Mouse (Mus musculus) splenic B cell, adult 2 months (primary cell): ENCODE data around the gene Olfr73.
"Not testable (repeated sequence)": the region's sequence is repeated elsewhere in the genome, so short reads cannot be mapped to it uniquely, and the experiment has no call there.

ENCODE experiments used
- DNase-seq: peaks from one replicate; pipeline ENCODE4 v3.0.0-alpha.2; 2011; ENCODE audit warnings: low read depth, low spot score
- H3K27me3 ChIP-seq: 2 replicates; pipeline ENCODE4 v1.6.1; 2012; ENCODE audit warnings: mild to moderate bottlenecking, low read length, moderate library complexity, mixed read lengths; ENCODE audit not compliant: control insufficient read depth, poor library complexity, insufficient read depth, severe bottlenecking
- H3K36me3 ChIP-seq: 2 replicates; pipeline ENCODE4 v1.6.1; 2012; ENCODE audit warnings: mild to moderate bottlenecking, low read length, moderate library complexity, mixed read lengths; ENCODE audit not compliant: control insufficient read depth, poor library complexity, insufficient read depth, severe bottlenecking

Olfr73 gene

DNA sequence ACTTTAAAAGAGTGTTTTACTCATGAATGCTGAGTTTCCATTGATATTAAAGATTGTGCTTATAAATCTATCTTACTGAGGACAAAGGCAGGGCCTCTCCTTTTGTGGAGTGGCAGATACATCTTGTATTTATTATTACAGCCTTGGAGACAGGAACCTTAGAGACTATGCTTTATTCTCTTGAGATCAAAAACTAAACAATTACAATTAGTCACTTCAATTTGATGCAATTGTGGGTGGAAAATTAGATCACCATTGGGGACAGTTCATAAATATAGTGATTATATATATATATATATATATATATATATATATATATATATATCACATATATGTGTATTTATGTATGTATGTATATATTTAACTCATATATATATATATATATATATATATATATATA, at the start of gene Olfr73:
Gene Olfr73 (minus strand): TSS at position 101 of the 400 bp plus-strand sequence.
- no peak for DNase-seq
- no peaks in the 10 kb centered on the region for H3K27me3 ChIP-seq

DNA sequence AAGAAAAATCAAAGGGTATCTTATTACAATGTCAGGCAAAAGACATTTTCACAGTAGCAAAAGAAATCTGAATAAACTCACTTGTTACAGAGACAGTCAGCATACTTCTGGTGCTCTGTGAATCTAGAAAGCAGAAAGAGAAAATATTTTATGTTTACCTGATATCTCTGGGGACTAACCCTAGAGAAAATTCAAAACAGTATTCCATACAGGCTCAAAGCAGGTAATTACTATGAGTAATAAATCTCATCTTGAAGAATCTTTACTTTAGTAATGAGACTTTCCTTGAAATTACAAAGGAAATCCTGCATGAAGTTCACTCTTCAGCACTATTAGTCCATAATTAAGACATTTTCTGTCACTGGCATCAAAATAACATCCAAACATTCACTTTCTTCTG, 34.2 kb upstream of the Olfr73 start, which contains the start of gene Olfr1163:
Gene Olfr1163 (minus strand): TSS at position 101 of the 400 bp plus-strand sequence.
- DNase-seq, result no peak
- Histone ChIP-seq H3K36me3 (no peaks in the 10 kb centered on the region), H3K27me3 (no peaks in the 10 kb centered on the region)

More for the DNA sequence above, at the start of gene Olfr73:
- H3K36me3 ChIP-seq, result no peaks in the 10 kb centered on the region

DNA sequence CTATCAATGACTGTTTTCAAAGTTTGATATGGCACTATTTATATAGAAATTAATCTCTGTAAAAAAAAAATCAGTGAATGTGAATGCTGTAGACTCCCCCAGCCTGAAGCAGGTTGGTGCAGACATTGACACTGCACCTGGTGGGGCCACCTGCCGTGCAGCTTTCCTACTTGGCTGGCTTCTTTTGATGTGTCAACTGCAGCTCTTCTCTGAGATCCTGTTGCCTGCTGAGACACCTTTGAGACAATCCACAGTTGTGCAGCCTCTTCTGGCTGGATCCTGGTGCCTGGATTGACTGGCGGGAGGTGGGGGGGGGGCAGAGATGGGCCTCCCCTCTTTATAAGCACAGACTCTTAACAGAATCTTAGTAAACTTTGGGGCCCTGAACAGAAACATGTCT, 26.1 kb upstream of the Olfr73 start:
- Histone ChIP-seq H3K36me3 (no peaks in the 10 kb centered on the region), H3K27me3 (no peaks in the 10 kb centered on the region)
- no peak for DNase-seq

DNA sequence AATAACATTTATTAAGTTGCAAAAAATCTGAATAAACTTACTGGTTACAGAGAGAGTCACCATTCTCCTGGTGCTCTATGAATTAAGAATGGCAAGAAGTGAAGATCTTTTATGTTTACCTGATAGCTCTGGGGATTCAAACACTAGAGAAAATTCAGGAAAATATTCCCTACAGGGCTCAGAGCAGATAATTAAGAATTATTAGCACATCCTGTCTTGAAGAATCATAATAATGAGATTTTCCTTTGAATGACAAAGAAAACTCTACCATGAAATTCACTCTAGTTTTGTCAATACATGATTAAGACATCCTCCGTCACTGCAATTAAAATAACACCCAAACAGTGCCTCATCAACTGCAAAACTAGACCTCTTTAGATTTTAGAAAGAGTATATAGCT, 13.5 kb upstream of the Olfr73 start, which contains the start of gene Olfr1162:
Gene Olfr1162 (minus strand): TSS at position 101 of the 400 bp plus-strand sequence.
- Histone ChIP-seq H3K36me3 (no peaks in the 10 kb centered on the region), H3K27me3 (no peaks in the 10 kb centered on the region)
- no peak for DNase-seq

DNA sequence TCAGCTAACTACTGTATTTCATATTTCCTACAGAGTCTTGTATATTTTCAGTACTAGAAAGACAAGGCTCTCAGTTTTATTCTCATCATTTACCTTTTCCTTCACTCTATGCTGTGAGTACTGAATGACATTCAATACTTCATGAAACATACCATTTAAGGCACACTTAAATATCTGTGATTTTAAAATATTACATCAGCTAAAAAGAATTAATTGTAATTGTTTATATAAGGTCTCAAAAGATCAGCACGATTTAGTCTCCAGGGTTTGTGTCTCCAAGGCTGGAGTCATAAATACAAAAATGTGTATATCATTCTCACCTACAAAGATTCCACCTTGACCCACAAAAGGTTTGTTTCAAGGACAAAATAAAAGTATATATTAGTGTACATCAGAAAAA, 15.0 kb downstream of the Olfr73 start, which contains the start of gene Olfr1161:
Gene Olfr1161 (plus strand): TSS at position 301 of the 400 bp plus-strand sequence.
- H3K36me3 ChIP-seq, DNase-seq, H3K27me3 ChIP-seq: not testable (repeated sequence)

DNA sequence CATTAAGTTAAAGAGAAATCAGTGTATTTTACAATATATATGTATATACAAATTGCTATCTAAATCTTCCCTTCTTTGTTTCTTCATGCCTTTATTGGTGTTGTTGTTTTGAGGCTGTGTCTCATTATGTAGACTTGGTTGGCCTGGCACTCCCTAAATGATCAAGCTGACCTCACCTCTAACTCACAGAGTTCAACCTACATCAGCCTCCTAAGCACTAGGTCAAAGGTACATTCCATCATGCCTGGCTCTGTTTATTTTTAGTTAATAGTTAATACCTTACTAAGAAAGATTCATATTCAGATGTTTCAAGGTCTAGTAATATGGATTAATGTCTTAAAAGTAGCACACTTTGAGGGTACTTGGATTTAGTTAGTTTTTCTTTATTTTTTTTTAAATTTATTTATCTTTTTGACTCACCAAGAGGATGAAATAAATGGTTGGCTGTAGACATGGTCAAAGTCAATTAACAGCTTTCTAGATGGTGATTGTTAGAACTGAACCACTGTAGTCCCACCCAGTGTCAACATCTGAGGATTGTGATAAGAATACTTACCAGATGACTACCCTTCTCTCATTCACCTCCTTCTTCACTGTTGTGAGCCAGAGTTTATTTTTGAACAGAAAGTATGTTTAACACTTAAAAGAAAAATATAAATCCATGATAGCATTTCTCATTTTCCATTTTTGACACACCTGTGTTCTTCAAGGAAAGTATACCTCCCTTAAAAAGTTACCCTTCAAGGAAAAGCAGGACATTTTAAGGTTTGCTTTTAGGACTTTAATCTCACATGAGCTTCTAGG, 29.8 kb downstream of the Olfr73 start, which contains the start of gene Olfr1160:
Gene Olfr1160 (minus strand): TSS at position 754 of the 804 bp plus-strand sequence.
- H3K36me3 ChIP-seq, result no peaks in the 10 kb centered on the region
- DNase-seq, result no peak
- H3K27me3 ChIP-seq, result no peaks in the 10 kb centered on the region

DNA sequence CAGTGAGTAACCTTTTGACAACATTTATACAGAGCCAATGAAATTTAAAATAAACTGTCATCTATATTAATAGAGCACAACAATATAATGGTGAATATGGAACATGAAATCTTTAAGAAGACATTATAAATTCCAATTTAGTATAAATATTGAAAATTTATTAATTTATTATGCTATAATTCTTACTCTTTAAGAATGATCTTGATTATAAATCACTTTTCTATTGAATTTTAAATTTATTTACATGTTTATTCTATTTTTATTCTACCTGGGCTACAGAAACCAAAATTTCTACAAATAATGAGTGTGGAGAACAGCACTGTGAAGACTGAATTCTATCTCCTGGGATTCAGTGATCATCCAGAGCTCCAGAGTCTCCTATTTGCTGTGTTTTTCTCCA, 47.7 kb downstream of the Olfr73 start, which contains the start of gene Olfr1158:
Gene Olfr1158 (plus strand): TSS at position 301 of the 400 bp plus-strand sequence.
- H3K36me3 ChIP-seq, result no peaks in the 10 kb centered on the region
- H3K27me3 ChIP-seq, result no peaks in the 10 kb centered on the region
- no peak for DNase-seq
